Mouse (Mus musculus) CH12.LX (cell line): ENCODE measurements around the gene Hoxb2. TPM values are rescaled to one million over a fixed set of nuclear protein-coding genes. Genes with fewer than 3 reads are reported as not detected.

ENCODE experiments used
- DNase-seq: peaks from one replicate; pipeline ENCODE4 v3.0.0-alpha.2; 2013; ENCODE audit errors: extremely low read depth
- H3K27ac ChIP-seq: 2 replicates; pipeline ENCODE4 v1.5.1; 2012; ENCODE audit warnings: low read depth, mild to moderate bottlenecking, control low read depth, moderate library complexity; ENCODE audit not compliant: insufficient read depth
- H3K27me3 ChIP-seq: replicated peaks from 2 replicates; pipeline ENCODE3; 2012; ENCODE audit warnings: inconsistent platforms
- H3K36me3 ChIP-seq, 2 experiments: replicated peaks in 1 of 2; 2 replicates each; pipeline versions ENCODE3 to v1.6.1; 2012; ENCODE audit warnings: inconsistent platforms in 1 of 2, low read length in 1 of 2, mild to moderate bottlenecking in 1 of 2, mixed read lengths in 1 of 2, moderate library complexity in 1 of 2; ENCODE audit not compliant: control insufficient read depth in 1 of 2, insufficient read depth in 1 of 2
- H3K4me1 ChIP-seq, 2 experiments: 2 replicates each; pipeline ENCODE4 v1.6.1; 2012; ENCODE audit warnings: inconsistent platforms in 1 of 2, moderate library complexity in 1 of 2; ENCODE audit not compliant: insufficient read depth in 2 of 2, control insufficient read depth in 1 of 2
- H3K4me2 ChIP-seq: 2 replicates; pipeline ENCODE4 v1.6.1; 2012; ENCODE audit warnings: low read depth, mild to moderate bottlenecking, control low read depth; ENCODE audit not compliant: poor library complexity, insufficient read depth, severe bottlenecking
- H3K4me3 ChIP-seq, 3 experiments: fragments of 150-350 bp in 1 of 3; sonication (generic) in 1 of 3; replicated peaks in 1 of 3; 2 replicates each; pipeline versions ENCODE3 to v1.5.1; 2011 to 2012; ENCODE audit warnings: low read depth in 2 of 3, low read length in 2 of 3, mild to moderate bottlenecking in 2 of 3, moderate library complexity in 2 of 3, control low read depth in 1 of 3, improper control_type of control experiment in 1 of 3, inconsistent platforms in 1 of 3, mixed read lengths in 1 of 3; ENCODE audit not compliant: poor library complexity in 1 of 3
- H3K79me2 ChIP-seq: replicated peaks from 2 replicates; pipeline ENCODE4 v1.6.1; 2012; ENCODE audit warnings: mild to moderate bottlenecking, moderate library complexity; ENCODE audit not compliant: control insufficient read depth, poor library complexity, insufficient read depth, severe bottlenecking; ENCODE audit errors: extremely low read depth
- H3K9ac ChIP-seq: 2 replicates; pipeline ENCODE4 v1.6.1; 2012; ENCODE audit warnings: low read depth, mild to moderate bottlenecking, control low read depth, moderate library complexity; ENCODE audit not compliant: insufficient read depth
- H3K9me3 ChIP-seq: replicated peaks from 2 replicates; pipeline ENCODE3; 2012; ENCODE audit warnings: low read length, inconsistent platforms, mixed read lengths
- CHD2 ChIP-seq: IDR thresholded peaks from 2 replicates; pipeline ENCODE4 v1.6.1; 2011; ENCODE audit warnings: low read length, improper control_type of control experiment
- E2F4 ChIP-seq: IDR thresholded peaks from 2 replicates; pipeline ENCODE4 v1.6.1; 2011; ENCODE audit warnings: low read depth, low read length, improper control_type of control experiment; ENCODE audit not compliant: insufficient replicate concordance
- ELF1 ChIP-seq: IDR thresholded peaks from 2 replicates; pipeline ENCODE4 v1.6.1; 2014; ENCODE audit warnings: low read depth, mild to moderate bottlenecking, inconsistent platforms, low read length, improper control_type of control experiment
- EP300 ChIP-seq: IDR thresholded peaks from 2 replicates; pipeline ENCODE4 v1.6.1; 2011; ENCODE audit warnings: low read length, improper control_type of control experiment
- ETS1 ChIP-seq: conservative IDR thresholded peaks from 2 replicates; pipeline ENCODE4 v1.6.1; 2012; ENCODE audit warnings: low read depth, mild to moderate bottlenecking, inconsistent platforms, low read length, improper control_type of control experiment, moderate library complexity
- GABPA ChIP-seq: IDR thresholded peaks from 2 replicates; pipeline ENCODE4 v1.6.1; 2012; ENCODE audit warnings: low read depth, low read length, improper control_type of control experiment, inconsistent platforms; ENCODE audit not compliant: insufficient replicate concordance
- IRF4 ChIP-seq: IDR thresholded peaks from 2 replicates; pipeline ENCODE4 v1.6.1; 2014; ENCODE audit warnings: low read depth, mild to moderate bottlenecking, inconsistent platforms, low read length, improper control_type of control experiment
- JUN ChIP-seq: IDR thresholded peaks from 2 replicates; pipeline ENCODE4 v1.6.1; 2011; ENCODE audit warnings: low read depth, mild to moderate bottlenecking, low read length, improper control_type of control experiment, moderate library complexity; ENCODE audit not compliant: insufficient read depth
- MXI1 ChIP-seq: IDR thresholded peaks from 2 replicates; pipeline ENCODE4 v1.6.1; 2011; ENCODE audit warnings: mild to moderate bottlenecking, low read depth, low read length, improper control_type of control experiment
- MYC ChIP-seq: IDR thresholded peaks from 2 replicates; pipeline ENCODE4 v1.6.1; 2011; ENCODE audit warnings: low read depth, mild to moderate bottlenecking, improper control_type of control experiment, low read length
- NELFE ChIP-seq: IDR thresholded peaks from 2 replicates; pipeline ENCODE4 v1.6.1; 2011; ENCODE audit warnings: low read depth, low read length, improper control_type of control experiment
- POLR2A ChIP-seq: IDR thresholded peaks from 2 replicates; pipeline ENCODE4 v1.6.1; 2011; ENCODE audit warnings: low read depth, mild to moderate bottlenecking, improper control_type of control experiment, low read length
- POLR2AphosphoS2 ChIP-seq: IDR thresholded peaks from 2 replicates; pipeline ENCODE4 v1.6.1; 2011; ENCODE audit warnings: low read depth, low read length, improper control_type of control experiment
- RCOR1 ChIP-seq: conservative IDR thresholded peaks from 2 replicates; pipeline ENCODE4 v1.6.1; 2012; ENCODE audit warnings: low read depth, mild to moderate bottlenecking, inconsistent platforms, low read length, improper control_type of control experiment
- SMC3 ChIP-seq: IDR thresholded peaks from 2 replicates; pipeline ENCODE4 v1.6.1; 2011; ENCODE audit warnings: low read depth, low read length, improper control_type of control experiment
- USF1 ChIP-seq: IDR thresholded peaks from 2 replicates; pipeline ENCODE4 v1.6.1; 2014; ENCODE audit warnings: low read depth, mild to moderate bottlenecking, inconsistent platforms, low read length, improper control_type of control experiment
- USF2 ChIP-seq: conservative IDR thresholded peaks from 2 replicates; pipeline ENCODE4 v1.6.1; 2011; ENCODE audit warnings: low read depth, low read length, improper control_type of control experiment
- ZNF384 ChIP-seq: IDR thresholded peaks from 2 replicates; pipeline ENCODE4 v1.6.1; 2012; ENCODE audit warnings: low read depth, low read length, improper control_type of control experiment, inconsistent platforms
- dilution Hi-C: fragments of 300-500 bp; cut with MboI; formaldehyde crosslinking; loops from 2 replicates; pipeline ENCODE4 v1.14.3; 2020; ENCODE audit warnings: low sequenced_read_pairs; ENCODE audit not compliant: extremely low pct_unique_long_range_greater_than_20kb, extremely low pct_ligation_motif_present
- in situ Hi-C: fragments of 300-500 bp; cut with MboI; formaldehyde crosslinking; loops from 3 replicates; pipeline ENCODE4 v1.14.3; 2019; ENCODE audit warnings: low sequenced_read_pairs, low pct_ligation_motif_present, low pct_unique_long_range_greater_than_20kb, mixed read lengths
- polyA plus RNA-seq: library from polyadenylated mRNA; unstranded; fragments of >175 nt; gene quantifications from 2 replicates; pipeline ENCODE4 v1.2.1, GENCODE M21; 2012; ENCODE audit warnings: low read depth; ENCODE audit not compliant: insufficient read length
- total RNA-seq, 2 experiments: library from RNA; depleted of rRNA; stranded (reverse); fragments of 300-350 nt in 1 of 2; fragments of >200 nt in 1 of 2; gene quantifications; 2 replicates each; pipeline ENCODE4 v1.2.3; 2012 to 2014

Gene Hoxb2
- total and polyA plus RNA-seq, 3 experiments, result not detected

GRCm38 (mm10) chr11:96352691-96353521 is 2.6 kb downstream of the Hoxb2 start:
- Histone ChIP-seq H3K36me3 (no peaks in the 10 kb centered on the region), H3K9me3 (peaks cover 6% of the 10 kb centered on the region), H3K9ac (no peak overlapping the region), H3K79me2 (no peaks in the 10 kb centered on the region), H3K4me2 (no peak overlapping the region), H3K27ac (no peak overlapping the region), H3K4me3 (no peak overlapping the region), H3K4me1 (peaks cover 0 to 12% of the 10 kb centered on the region in 2 experiments; a peak in 2 of 4 replicates), H3K27me3 (peaks cover 46% of the 10 kb centered on the region)
- in situ Hi-C loops, result no loop called here
- TF ChIP-seq SMC3 (no peak), RCOR1 (no peak), USF1 (no peak), ZNF384 (no peak)
- DNase-seq, result no peak
- dilution Hi-C loops, result no loop called here

GRCm38 (mm10) chr11:96353522-96353841 is 3.2 kb downstream of the Hoxb2 start:
- dilution Hi-C loops, result no loop called here

GRCm38 (mm10) chr11:96353939-96354338 is 3.6 kb downstream of the Hoxb2 start:
- peaks cover 0 to 12% of the 10 kb centered on the region in 2 experiments; a peak in 2 of 4 replicates for H3K4me1 ChIP-seq
- dilution Hi-C loops (no loop called here), in situ Hi-C loops (no loop called here)
- no peak overlapping the region for H3K9ac ChIP-seq
- no peaks in the 10 kb centered on the region for H3K36me3 ChIP-seq
- no peak overlapping the region for H3K27ac ChIP-seq
- H3K4me2 ChIP-seq, result no peak overlapping the region
- H3K4me3 ChIP-seq, result no peak overlapping the region
- H3K27me3 ChIP-seq, result peaks cover 52% of the 10 kb centered on the region
- TF ChIP-seq GABPA (no peak), MYC (no peak), POLR2AphosphoS2 (no peak), JUN (no peak), EP300 (no peak), NELFE (no peak), ETS1 (no peak), CHD2 (no peak)
- H3K9me3 ChIP-seq, result peaks cover 6% of the 10 kb centered on the region
- H3K79me2 ChIP-seq, result no peaks in the 10 kb centered on the region
- no peak for DNase-seq

More at GRCm38 (mm10) chr11:96353522-96353841, 3.2 kb downstream of the Hoxb2 start:
- Histone ChIP-seq H3K9me3 (peaks cover 6% of the 10 kb centered on the region), H3K36me3 (no peaks in the 10 kb centered on the region), H3K4me2 (no peak overlapping the region), H3K4me1 (peaks cover 0 to 12% of the 10 kb centered on the region in 2 experiments; a peak in 2 of 4 replicates)
- no peak for DNase-seq
- TF ChIP-seq E2F4, result no peak
- no peak for TF ChIP-seq USF1
- no peak for TF ChIP-seq ETS1
- no peak for TF ChIP-seq USF2
- TF ChIP-seq POLR2A, result no peak
- TF ChIP-seq ELF1, result no peak
- no peak for TF ChIP-seq NELFE
- TF ChIP-seq MXI1, result no peak
- no peak for TF ChIP-seq IRF4
- no peak for TF ChIP-seq SMC3
- TF ChIP-seq, all 38 proteins: peak for 0
- Histone ChIP-seq H3K9ac (no peak overlapping the region), H3K27me3 (peaks cover 49% of the 10 kb centered on the region), H3K4me3 (no peak overlapping the region), H3K79me2 (no peaks in the 10 kb centered on the region), H3K27ac (no peak overlapping the region)
- in situ Hi-C loops, result no loop called here
